Mouse (Mus musculus): Measurements from ENCODE around the gene Smyd2. TPM values are rescaled to one million over a fixed set of nuclear protein-coding genes. Genes with fewer than 3 reads are reported as not detected.

Gene Smyd2
- total and polyA plus RNA-seq, 3 experiments: 79.9 to 119 (median 84.7) TPM

GRCm38 (mm10) chr1:189926279-189926678 is 4.1 kb upstream of the Smyd2 start:
- in situ Hi-C loops (cut with MboI; ENCODE audit: low pct_ligation_motif_present, low pct_unique_long_range_greater_than_20kb, low sequenced_read_pairs) (no loop called here), dilution Hi-C loops (cut with MboI; ENCODE audit: extremely low pct_ligation_motif_present, extremely low pct_unique_long_range_greater_than_20kb, low sequenced_read_pairs) (no loop called here)
- Histone ChIP-seq H3K27ac (ENCODE audit: insufficient read depth, low read depth) (no peak overlapping the region), H3K79me2 (replicated peaks; ENCODE audit: control insufficient read depth, extremely low read depth, insufficient read depth, poor library complexity, severe bottlenecking) (peaks cover 4% of the 10 kb centered on the region), H3K27me3 (replicated peaks) (no peaks in the 10 kb centered on the region), H3K4me1 (ENCODE audit: control insufficient read depth in 1 of 2, insufficient read depth in 2 of 2) (peaks cover under 1 to 7% of the 10 kb centered on the region in 2 experiments; a peak in 2 of 4 replicates), H3K9me3 (replicated peaks; ENCODE audit: low read length) (no peaks in the 10 kb centered on the region), H3K36me3 (replicated peaks in 1 of 2; ENCODE audit: control insufficient read depth in 1 of 2, insufficient read depth in 1 of 2, low read length in 1 of 2) (no peaks in the 10 kb centered on the region), H3K9ac (ENCODE audit: insufficient read depth, low read depth) (no peak overlapping the region), H3K4me2 (ENCODE audit: insufficient read depth, low read depth, poor library complexity, severe bottlenecking) (no peak overlapping the region), H3K4me3 (replicated peaks in 1 of 3; ENCODE audit: low read depth in 2 of 3, low read length in 2 of 3, poor library complexity in 1 of 3) (no peak overlapping the region)
- TF ChIP-seq CTCF (conservative IDR thresholded peaks at IDR 0.05 in 1 of 2, IDR thresholded peaks at IDR 0.05 in 1 of 2; ENCODE audit: low read depth in 2 of 2, low read length in 2 of 2) (no peak), HCFC1 (IDR thresholded peaks at IDR 0.05; ENCODE audit: low read depth, low read length) (no peak), MAX (IDR thresholded peaks at IDR 0.05; ENCODE audit: low read length) (no peak), SIN3A (IDR thresholded peaks at IDR 0.05; ENCODE audit: low read length) (no peak), E2F4 (IDR thresholded peaks at IDR 0.05; ENCODE audit: insufficient replicate concordance, low read depth, low read length) (no peak), SMC3 (IDR thresholded peaks at IDR 0.05; ENCODE audit: low read depth, low read length) (no peak), NRF1 (IDR thresholded peaks at IDR 0.05; ENCODE audit: low read depth, low read length) (no peak), RCOR1 (conservative IDR thresholded peaks at IDR 0.05; ENCODE audit: low read depth, low read length) (no peak), ZKSCAN1 (IDR thresholded peaks at IDR 0.05; ENCODE audit: borderline replicate concordance, low read depth, low read length) (no peak), NELFE (IDR thresholded peaks at IDR 0.05; ENCODE audit: low read depth, low read length) (no peak), MYC (IDR thresholded peaks at IDR 0.05; ENCODE audit: low read depth, low read length) (no peak)
- DNase-seq (ENCODE audit: extremely low read depth): no peak

- dilution Hi-C loops (cut with MboI; ENCODE audit: extremely low pct_ligation_motif_present, extremely low pct_unique_long_range_greater_than_20kb, low sequenced_read_pairs): no loop called here
- Histone ChIP-seq H3K4me3 (replicated peaks in 1 of 3; ENCODE audit: low read depth in 2 of 3, low read length in 2 of 3, poor library complexity in 1 of 3) (no peak overlapping the region), H3K4me1 (ENCODE audit: control insufficient read depth in 1 of 2, insufficient read depth in 2 of 2) (peaks cover 7 to 27% of the 10 kb centered on the region in 2 experiments; a peak in 3 of 4 replicates), H3K79me2 (replicated peaks; ENCODE audit: control insufficient read depth, extremely low read depth, insufficient read depth, poor library complexity, severe bottlenecking) (peaks cover 9% of the 10 kb centered on the region), H3K27ac (ENCODE audit: insufficient read depth, low read depth) (no peak overlapping the region), H3K9ac (ENCODE audit: insufficient read depth, low read depth) (no peak overlapping the region), H3K9me3 (replicated peaks; ENCODE audit: low read length) (no peaks in the 10 kb centered on the region), H3K27me3 (replicated peaks) (no peaks in the 10 kb centered on the region), H3K4me2 (ENCODE audit: insufficient read depth, low read depth, poor library complexity, severe bottlenecking) (no peak overlapping the region), H3K36me3 (replicated peaks in 1 of 2; ENCODE audit: control insufficient read depth in 1 of 2, insufficient read depth in 1 of 2, low read length in 1 of 2) (peaks cover 0 to 3% of the 10 kb centered on the region in 2 experiments)
- in situ Hi-C loops (cut with MboI; ENCODE audit: low pct_ligation_motif_present, low pct_unique_long_range_greater_than_20kb, low sequenced_read_pairs): loop anchor here (5.0 kb wide), 1 partner anchor 37 kb away; no protein-coding TSS in a partner anchor
- DNase-seq (ENCODE audit: extremely low read depth): no peak
- TF ChIP-seq POLR2A (IDR thresholded peaks at IDR 0.05; ENCODE audit: low read depth, low read length) (no peak), MAFK (IDR thresholded peaks at IDR 0.05; ENCODE audit: insufficient replicate concordance, low read length) (no peak), SMC3 (IDR thresholded peaks at IDR 0.05; ENCODE audit: low read depth, low read length) (no peak), HCFC1 (IDR thresholded peaks at IDR 0.05; ENCODE audit: low read depth, low read length) (no peak), CHD2 (IDR thresholded peaks at IDR 0.05; ENCODE audit: low read length) (no peak), MXI1 (IDR thresholded peaks at IDR 0.05; ENCODE audit: low read depth, low read length) (no peak), E2F4 (IDR thresholded peaks at IDR 0.05; ENCODE audit: insufficient replicate concordance, low read depth, low read length) (no peak), RAD21 (IDR thresholded peaks at IDR 0.05; ENCODE audit: low read depth, low read length) (no peak), BHLHE40 (IDR thresholded peaks at IDR 0.05; ENCODE audit: low read depth, low read length) (no peak), TCF12 (IDR thresholded peaks at IDR 0.05; ENCODE audit: low read depth, low read length) (no peak), MAZ (IDR thresholded peaks at IDR 0.05; ENCODE audit: low read depth, low read length) (no peak), CHD1 (IDR thresholded peaks at IDR 0.05; ENCODE audit: low read depth, low read length) (no peak), ZMIZ1 (IDR thresholded peaks at IDR 0.05; ENCODE audit: low read depth, low read length) (no peak), ELF1 (IDR thresholded peaks at IDR 0.05; ENCODE audit: low read depth, low read length) (no peak), ZKSCAN1 (IDR thresholded peaks at IDR 0.05; ENCODE audit: borderline replicate concordance, low read depth, low read length) (no peak), ETS1 (conservative IDR thresholded peaks at IDR 0.05; ENCODE audit: low read depth, low read length) (no peak), NELFE (IDR thresholded peaks at IDR 0.05; ENCODE audit: low read depth, low read length) (no peak), USF2 (conservative IDR thresholded peaks at IDR 0.05; ENCODE audit: low read depth, low read length) (no peak), JUN (IDR thresholded peaks at IDR 0.05; ENCODE audit: insufficient read depth, low read depth, low read length) (no peak)
Observed at GRCm38 (mm10) chr1:189923871-189924568, 1.9 kb upstream of the Smyd2 start.
